Mouse (Mus musculus) common myeloid progenitor, adult 5-6 weeks (primary cell): ENCODE results near the gene Zfp354c. TPM values are rescaled to one million over a fixed set of nuclear protein-coding genes. Genes with fewer than 3 reads are reported as not detected.

Source experiments
- total RNA-seq: library from RNA; stranded (forward); fragments of 200-1000, 187-1606 nt; gene quantifications from 2 replicates; pipeline ENCODE4 v1.2.3, GENCODE M21; 2017

Gene Zfp354c
- total RNA-seq, 1 experiment from 2014 or later, result 2.3 TPM

Other genes starting within 250 kb of the Zfp354c start
- not detected in 2 replicates for gene Adamts2, start 225.6 kb downstream of the Zfp354c start, total RNA-seq
- 0.41 and 1.8 TPM in 2 replicates for gene Zfp879, start 13.8 kb upstream of the Zfp354c start, total RNA-seq
- gene Grm6, start 23.0 kb upstream of the Zfp354c start, total RNA-seq, result not detected in 2 replicates
- gene Zfp454, start 59.9 kb upstream of the Zfp354c start, total RNA-seq, result not detected in 2 replicates
- 5.6 and 5.9 TPM in 2 replicates for gene Zfp2, start 88.4 kb upstream of the Zfp354c start, total RNA-seq
- 0.05 and 0.24 TPM in 2 replicates for gene Zfp354b, start 103.9 kb upstream of the Zfp354c start, total RNA-seq
- not detected in 2 replicates for gene 4933414I15Rik, start 116.0 kb upstream of the Zfp354c start, total RNA-seq
- gene Prop1, start 126.0 kb upstream of the Zfp354c start, total RNA-seq, result not detected in 2 replicates
- gene Olfr1378, start 138.8 kb upstream of the Zfp354c start, total RNA-seq, result not detected in 2 replicates
- not detected in 2 replicates for gene Olfr1377, start 154.2 kb upstream of the Zfp354c start, total RNA-seq
- gene Olfr51, start 175.9 kb upstream of the Zfp354c start, total RNA-seq, result not detected in 2 replicates
- gene Olfr54, start 186.5 kb upstream of the Zfp354c start, total RNA-seq, result not detected in 2 replicates
- gene Olfr1375, start 220.4 kb upstream of the Zfp354c start, total RNA-seq, result not detected in 2 replicates
- gene Zfp354a, start 231.5 kb upstream of the Zfp354c start, total RNA-seq, result not detected in 2 replicates